Mouse (Mus musculus) c-Kit-positive CD71-positive TER-119-negative erythroid progenitor cells, embryonic 14.5 days (primary cell): Measurements from ENCODE around the gene Chmp2a.
A peak's percentile ranks its signal among the peaks of the same experiment; 100 is the strongest.
"Not testable (repeated sequence)": the region's sequence is repeated elsewhere in the genome, so short reads cannot be mapped to it uniquely, and the experiment has no call there.

Experiments used
- DNase-seq: peaks from one replicate; pipeline ENCODE4 v3.0.0-alpha.2; 2013; ENCODE audit warnings: low read depth

The Chmp2a gene

DNA sequence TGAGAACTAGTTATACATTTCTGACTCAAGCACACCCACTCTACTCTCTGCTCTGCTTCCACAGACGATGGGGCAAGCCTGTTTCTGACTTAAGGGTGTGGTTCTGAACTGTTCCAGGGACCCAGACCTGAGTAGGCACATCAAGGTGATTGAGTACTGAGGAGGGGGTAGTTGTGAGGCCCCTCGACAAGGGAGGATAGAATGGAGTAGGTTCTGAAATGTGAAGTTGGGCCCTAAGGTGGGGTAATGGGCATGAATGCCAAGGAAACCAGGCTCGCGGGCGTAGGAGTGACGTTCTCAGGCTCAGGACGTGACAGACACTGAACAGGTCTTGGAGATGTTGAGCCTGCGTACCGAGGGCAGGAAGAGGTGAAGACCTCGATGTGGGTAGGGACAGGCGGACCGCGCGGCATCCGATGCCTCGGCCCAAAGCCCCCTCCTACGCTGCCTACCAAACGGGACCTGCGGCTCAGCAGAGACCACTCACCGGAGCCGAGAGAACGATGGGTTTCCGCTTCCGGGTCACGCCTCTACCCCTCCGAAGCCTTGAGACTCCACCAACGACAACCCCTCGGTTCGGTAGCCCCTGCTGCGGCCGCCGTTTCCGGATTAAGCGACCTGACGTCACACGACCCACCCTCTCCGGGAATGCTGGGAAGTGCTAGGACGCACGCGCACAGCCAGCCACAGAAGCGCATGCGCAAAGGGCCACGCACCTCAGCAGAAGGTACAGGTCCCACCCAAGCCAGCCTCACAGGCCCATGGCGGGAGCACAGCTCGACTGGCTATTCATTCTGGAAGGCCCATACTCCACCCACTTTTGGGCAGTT is at the start of gene Chmp2a:
Gene Chmp2a, minus strand, starts transcription at position 660 of the 830 bp plus-strand sequence.
- peak; percentile 94 for DNase-seq

DNA sequence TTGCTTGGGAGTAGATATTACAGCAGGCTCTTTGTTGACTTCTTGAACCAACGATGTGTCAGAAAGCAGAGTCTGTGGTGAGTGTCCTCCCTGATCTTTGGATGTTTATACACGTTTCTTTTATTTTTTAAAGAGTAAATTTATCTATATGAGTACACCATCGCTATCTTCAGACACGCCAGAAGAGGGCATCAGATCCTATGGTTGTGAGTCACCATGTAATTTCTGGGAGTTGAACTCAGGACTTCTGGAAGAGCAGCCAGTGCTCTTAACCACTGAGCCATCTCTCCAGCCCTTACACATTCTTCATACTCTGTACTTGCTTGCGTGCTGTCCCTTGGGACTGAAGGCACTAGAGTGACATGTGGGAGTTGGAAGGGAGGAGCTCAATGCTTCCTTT is 37.7 kb upstream of the Chmp2a start:
- DNase-seq: no peak

DNA sequence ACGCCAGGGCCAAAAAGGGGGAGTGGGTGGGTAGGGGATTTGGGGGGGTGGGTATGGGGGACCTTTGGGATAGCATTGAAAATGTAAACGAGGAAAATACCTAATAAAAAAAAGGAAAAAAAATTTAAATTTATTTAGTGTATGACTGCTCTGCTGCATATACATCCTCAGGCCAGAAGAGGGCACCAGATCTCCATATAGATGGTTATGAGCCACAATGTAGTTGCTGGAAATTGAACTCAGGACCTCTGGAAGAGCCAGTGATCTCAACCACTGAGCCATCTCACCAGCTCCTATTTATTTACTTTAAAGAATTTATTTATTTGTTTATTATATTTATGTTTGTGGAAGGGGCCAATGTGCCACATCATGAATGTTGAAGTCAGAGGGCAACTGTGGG is 28.8 kb upstream of the Chmp2a start:
- DNase-seq: not testable (repeated sequence)

DNA sequence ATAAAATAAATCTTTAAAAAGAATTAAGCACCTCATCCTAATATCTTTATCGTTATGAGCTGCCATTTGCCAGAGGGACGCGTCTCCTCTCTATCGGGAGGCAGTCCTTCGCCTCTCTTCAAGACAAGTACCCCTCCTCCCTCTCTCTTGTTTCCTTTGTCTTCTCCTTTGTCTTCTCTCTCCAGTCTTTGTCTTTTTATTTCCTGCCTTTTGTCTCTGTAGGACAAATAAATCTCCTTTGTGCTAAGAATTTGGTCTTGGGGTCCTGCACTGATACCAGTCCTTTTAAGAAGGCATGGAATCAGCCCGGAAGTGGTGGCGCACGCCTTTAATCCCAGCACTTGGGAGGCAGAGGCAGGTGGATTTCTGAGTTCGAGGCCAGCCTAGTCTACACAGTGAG is 24.9 kb upstream of the Chmp2a start:
- DNase-seq: no peak

DNA sequence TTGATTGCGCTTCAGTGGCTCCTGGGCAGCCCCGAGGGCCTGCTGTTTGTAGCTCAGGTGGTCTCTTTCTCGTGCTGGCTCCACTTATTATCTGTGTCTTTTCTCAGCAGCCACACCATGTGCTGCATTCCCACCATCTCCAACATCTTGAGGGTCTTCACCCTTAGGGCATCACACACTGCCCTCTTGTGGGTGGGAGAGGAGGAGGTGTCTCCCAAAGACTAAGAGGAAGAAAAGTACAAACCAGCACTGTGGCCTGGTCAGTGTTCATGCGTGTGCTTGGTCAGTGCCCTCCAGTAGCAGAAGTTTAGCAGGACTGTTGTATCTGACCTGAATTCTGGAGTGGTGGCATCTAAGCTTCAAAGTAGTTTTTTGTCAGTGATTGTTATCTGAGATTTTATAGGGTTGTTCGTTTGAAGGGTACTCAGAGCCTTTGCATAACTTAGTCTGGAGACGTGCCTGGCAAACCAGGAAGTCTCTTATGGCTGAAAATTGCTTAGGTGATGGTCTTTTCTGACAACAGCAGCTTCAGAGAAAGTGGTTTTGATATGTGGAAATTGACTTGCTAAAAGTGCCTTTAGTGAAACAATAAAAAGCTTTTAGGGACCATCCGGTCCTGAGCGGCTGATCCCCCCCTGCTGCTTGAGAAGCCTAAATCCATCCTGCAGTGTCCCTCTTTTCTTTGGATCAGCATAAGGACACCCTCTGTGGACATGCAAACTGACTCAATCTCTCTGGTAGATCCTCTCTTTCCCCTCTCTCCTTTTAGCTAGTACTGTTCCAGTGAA is 22.5 kb upstream of the Chmp2a start:
- DNase-seq: no peak

DNA sequence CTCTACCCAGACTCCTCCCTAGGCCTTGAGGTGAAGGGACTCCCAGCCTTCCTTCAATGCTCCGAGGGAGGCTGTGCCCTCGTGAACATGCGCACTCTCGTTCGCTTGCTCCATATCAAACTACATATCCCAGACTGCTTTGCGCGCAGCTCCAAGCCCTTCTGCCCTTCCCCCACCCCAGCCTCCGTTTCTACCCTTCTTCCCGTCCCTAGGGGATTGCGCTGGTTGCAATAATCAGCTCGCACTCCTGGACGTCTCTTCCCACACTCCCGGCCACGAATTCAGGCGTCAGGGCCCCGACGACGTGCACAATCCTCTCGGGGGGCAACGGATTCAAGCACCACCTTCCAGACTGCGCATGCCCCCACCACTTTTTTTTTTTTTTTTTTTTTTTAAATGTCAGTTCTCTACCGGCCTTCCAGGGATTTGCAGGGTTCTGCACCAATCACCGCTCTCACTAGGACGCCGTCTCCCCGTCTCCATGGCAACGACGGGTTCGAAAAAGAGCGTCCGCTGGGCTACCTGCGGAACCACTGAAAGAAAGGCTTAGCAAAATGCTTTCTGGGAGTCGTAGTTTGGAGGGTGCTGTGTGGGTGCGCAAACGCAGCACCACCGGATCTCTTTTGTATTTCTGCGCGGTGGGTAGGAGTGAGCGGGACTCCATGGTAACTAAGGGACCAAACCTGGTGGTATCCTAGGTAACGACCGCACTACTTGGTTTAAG is 19.8 kb upstream of the Chmp2a start, which contains the start of gene Mzf1:
Gene Mzf1, minus strand, starts transcription at position 478 of the 724 bp plus-strand sequence.
- peak; percentile 83 for DNase-seq

DNA sequence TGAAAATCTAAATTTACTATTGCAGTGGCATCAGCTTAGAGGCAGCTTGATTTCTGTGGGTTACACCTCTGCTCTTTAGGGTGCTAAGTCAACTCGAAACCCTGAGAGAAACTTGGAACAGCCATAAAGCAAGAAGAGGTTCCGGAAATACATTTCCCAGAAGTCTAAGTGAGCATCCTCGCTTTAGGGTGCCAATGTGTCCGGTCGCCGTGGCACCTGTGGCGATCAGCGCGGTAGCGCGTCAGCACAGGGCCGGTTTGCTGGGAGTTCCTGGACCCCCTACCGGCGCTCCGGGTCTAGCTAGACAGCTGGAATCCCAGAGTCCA is 19.3 kb upstream of the Chmp2a start:
- no peak for DNase-seq

DNA sequence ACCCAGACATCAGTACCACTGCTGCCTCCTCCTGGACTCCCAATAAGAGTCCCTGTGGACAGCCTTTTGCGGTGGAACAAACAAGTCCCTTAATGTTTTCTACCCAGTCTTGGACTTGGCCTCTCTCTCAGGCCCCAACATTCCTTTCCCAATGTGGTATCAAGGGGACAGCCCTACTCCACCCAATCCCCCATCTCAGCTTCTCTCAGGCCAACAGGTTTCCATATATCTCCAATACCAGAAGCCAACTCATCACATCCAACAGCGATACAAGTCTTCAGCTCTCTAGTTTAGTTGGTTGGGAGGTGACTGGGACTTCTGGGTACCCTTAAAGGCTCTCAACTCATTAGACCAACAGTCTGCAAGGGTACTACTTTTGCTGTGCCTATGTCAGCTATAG is 18.9 kb upstream of the Chmp2a start:
- DNase-seq: no peak

DNA sequence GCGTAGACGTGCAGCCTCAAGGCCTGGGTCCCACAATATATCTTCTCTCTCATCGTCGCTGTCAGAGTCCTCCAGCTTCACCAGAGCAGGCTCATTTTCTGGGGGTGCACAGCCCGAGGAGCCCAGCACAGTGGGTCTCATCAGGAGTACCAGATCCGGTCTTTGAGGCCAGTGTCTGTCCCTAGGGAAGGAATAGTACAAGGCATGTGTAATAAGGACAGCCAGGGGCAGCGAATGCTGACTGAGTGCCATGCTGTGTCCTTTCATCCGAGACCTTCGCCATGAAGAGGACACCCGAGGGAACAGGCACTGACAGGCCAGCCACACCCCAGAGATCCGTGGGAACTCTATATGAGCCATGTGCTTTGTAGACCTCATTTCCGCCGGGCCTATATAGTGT is 18.4 kb upstream of the Chmp2a start:
- no peak for DNase-seq

DNA sequence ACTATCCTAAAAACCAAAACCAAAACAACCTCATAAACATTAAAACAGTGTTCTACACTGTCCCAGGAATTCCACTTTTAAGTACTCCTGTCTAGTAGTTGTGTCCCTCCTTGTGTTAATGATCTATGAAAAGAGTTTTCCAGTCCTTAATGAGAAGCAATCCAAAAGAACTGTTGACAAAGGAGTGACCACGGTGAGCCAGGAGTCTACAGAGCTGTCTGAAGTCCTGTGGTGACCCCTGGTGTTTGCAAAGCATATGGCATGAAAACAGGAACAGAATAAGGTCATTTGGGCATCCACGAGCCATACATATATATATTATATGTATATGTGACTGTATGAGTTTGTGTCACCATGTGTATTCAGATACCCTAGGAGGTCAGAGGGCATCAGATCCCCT is 11.5 kb upstream of the Chmp2a start:
- no peak for DNase-seq

DNA sequence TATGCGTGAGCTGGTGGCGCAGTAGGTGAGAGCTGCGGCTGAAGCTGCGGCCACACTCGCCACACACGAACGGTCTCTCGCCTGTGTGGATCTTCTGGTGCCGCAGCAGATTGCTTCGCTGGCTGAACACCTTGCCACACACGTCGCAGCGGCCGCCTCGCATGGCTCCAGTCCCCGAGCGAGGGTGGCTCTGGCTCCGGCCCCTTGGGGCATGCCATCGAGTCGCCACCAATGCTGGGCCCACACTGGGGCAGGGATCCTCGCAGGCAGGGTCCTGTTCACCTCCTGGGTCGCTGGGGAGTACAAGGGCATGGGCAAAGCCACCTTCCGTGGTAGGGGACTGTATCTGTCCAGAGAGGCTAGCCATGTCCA is 9.6 kb upstream of the Chmp2a start:
- no peak for DNase-seq

DNA sequence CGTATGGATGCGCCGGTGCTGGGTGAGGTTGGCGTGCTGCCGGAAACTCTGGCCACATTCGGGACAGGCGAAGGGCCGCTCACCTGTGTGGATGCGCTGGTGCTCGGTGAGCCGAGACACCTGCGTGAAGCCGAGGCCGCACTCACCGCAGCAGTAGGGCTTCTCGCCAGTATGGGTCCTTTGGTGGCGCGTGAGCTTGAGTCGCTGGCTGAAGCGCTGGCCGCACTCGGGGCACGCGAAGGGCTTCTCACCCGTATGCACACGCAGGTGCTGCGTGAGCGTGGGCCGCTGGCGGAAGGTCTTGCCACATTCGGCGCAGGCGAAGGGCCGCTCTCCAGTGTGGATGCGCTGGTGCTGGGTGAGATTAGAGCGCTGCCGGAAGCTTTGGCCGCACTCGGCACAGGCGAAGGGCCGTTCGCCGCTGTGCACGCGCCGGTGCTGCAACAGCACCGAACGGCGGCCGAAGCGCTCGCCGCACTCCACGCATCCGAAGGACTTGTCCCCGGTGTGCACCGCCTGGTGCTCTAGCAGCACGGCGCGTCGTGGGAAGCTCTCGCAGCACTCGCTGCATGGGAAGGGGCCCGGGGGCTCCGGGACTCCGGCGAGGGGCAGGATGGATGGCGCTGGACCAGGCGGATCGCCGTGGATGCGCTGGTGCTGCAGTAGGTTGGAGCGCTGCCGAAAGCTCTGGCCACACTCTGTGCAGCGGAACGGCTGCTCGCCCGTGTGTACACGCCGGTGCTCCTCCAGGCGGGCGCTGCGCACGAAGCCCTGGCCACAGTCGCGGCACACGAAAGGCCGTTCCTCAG is 9.0 kb upstream of the Chmp2a start:
- DNase-seq: no peak

DNA sequence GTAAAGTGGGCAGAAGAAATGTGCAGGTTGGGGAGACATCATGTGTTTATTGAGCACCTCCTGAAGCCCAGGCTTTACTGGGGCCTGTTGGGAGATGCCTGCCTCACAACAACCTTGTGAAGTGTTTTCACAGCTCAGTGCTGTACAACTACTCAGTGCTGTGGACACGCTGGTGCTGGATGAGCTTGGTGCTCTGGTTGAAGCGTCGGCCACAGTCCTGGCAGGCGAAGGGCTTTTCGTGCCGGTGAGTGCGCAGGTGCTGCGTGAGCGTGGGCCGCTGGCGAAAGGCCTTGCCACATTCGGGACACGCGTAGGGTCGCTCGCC is 8.5 kb upstream of the Chmp2a start:
- DNase-seq: no peak

DNA sequence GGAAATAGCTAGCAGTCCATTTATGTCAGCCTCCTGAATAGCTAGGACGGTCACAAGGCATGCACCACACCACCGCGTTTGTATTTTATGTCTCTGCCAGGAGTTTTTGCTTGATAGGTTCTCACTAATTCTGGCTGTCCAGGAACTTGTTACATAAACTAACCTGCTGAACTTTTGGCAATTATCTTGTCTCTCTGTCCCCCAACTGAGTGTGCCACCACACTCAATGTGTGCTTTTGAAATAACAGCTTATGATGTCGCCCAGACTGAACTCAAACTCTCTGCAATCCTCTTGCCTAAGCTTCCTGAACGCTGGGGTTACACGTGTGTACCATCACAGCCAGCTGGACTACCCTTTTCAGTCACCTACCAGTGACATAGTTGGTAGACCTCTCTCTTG is 7.9 kb upstream of the Chmp2a start:
- no peak for DNase-seq

DNA sequence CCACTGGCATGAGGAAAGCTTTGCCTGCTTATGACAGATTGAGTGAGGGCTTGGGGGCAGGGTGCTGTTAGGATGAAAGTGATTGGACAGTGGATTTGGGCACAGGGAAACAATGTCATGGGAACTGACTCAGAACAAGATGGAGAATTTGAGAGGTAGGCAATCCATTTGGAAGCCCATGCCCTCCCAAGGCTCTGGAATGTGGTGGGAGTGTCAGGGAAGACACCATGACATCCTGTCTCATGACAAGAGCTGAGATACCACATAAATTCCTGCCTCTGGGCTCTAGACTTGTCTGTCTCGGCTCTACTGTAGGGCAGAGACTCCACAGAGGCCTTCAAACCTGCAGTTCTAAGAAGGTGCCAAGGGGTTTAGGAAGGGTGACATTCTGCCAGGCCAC is 6.6 kb upstream of the Chmp2a start:
- DNase-seq: no peak

DNA sequence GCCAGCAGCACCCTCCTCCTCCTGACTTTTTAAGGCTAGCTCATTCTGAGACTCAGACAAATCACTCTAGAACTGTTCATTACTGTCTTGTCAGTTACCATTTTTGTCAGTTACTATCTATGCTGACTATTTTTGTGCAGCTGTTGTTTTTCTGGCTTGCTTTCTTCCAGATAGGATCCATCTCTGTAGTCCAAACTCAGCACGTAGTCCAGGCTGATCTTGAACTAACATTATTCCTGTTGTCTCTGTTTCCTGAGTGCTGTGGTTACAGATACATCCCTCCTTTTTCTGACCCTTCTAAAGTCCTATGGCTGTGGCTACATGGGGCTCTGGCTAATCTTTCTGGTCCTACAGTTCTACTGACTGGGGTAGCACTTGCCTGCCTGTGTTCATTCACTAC is 4.6 kb upstream of the Chmp2a start:
- no peak for DNase-seq

DNA sequence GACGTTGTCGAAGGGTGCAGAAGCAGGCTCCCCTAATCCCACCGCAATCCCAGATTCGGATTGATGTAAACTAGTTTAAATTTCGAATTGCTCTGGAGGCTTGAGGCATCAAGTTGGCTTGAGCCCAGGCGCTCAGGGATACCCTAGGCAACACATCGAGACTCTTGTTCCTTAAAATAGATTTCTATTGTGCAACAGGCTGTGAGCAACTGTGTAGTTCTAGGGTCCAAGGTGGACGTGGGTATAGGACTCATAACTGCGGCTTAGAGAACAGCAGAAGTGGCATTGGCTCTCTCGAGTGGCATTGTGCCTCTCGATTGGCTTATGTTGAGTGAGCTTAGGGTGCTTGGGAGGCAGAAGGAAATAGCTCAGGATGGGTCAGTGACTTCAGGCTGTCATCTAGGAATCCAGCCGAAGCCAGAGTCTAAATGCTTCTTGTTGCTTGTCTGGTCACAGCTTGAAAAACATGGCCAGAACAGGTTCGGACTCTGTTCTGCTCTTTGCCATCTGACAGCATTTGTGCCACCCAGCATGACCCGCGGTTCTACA is 4.1 kb upstream of the Chmp2a start:
- no peak for DNase-seq

DNA sequence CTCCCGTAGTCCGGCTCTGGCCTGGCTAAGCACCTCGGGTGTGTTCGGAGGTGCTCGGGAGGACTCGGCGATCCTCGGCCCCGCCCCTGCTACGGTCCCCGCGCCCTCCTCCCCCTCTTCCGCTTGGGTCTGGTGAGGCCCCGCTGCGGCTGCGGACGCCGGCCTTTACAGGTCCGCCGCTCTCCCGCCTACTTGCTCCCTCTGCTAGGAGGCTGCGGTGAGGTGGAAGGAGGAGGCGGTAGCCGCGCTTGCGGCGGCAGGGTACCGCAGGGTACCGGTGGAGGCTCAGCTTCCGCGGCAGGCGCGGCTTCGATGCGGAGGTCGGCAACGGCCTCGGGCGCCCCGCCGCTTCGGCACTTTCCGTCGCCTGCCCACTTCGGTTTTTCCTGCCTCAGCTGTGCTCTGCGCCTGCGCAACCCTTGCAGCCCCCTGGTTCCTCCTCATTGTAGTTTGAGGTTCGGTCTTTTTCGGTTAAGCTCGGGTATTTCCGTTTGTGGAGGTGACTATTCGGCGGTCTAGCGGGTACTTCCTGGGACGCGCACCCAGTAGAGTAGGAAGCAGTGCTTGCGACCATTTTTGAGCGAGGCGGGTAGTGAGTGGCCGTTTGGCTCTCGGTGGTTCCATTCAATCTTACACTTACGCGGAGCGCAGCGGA is 3.4 kb upstream of the Chmp2a start, which contains the start of gene Ube2m:
Gene Ube2m, minus strand, starts transcription at position 375 of the 655 bp plus-strand sequence.
- peak; percentile 98 for DNase-seq

DNA sequence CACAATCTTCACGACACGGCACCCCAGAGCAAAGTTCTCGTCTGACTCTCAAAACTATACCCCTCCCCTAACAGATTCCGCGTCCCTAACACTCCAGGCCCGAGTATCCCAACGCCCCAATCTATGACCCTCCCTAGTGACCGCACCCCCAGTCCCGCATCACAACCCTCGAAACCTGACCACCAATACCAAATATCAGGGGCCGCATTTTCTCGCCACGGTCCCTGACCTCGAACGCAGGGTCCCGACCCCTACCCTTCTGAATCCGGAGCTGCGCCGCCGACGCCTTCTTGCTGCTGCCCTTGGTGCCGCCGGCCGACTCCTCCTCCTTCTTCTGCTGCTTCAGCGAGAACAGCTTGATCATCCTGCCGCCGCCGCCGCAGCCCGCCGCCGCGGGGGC is 2.8 kb upstream of the Chmp2a start:
- DNase-seq: no peak

DNA sequence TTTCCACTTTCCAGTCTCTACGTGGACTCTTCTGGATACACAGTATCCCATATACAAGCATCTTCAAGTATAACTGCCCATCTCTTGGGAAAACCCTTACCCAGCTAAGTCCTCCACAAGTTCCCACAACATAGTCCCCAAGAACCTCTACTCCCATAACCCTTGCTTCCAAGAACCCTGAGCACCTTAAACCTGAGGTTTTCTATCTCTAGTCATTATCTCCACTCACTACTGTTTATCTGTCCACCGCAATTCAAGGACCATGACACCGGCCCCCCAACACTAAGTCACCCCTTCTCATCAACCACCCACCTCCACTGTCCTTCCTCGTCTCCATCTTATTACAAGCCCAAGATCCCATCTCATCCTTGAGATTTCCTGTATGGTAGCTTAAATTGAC is 2.2 kb upstream of the Chmp2a start:
- no peak for DNase-seq

DNA sequence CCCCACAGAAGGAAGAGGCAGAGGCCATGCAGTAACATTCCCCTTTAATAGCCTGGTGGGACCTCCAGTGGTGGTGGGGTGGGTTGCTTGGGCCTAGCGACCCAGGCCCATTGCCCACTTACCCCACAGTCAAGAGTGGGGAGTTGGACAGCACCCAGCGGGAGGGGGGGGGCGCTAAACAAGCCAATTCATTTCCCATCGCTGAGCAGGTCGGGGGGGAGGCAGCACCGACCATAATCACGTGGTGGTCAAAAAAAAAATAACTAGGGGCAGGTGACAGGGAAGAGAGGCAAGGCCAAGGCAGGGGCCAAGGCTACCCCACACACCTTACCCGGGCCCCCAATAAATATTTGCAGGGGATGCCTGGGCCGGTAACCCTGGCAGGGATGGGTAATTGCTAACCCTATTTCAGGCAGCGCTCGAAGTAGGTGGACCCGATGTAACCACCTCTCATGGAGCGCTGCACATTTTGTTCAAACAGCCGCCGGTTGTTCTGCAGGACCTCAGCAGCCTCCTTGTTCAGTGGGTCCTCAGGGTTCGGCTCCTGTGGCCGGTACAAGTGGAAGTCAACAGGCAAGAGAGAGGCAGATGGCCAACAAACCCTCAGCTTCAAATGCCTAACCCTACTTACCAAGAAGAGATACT is 726 bp upstream of the Chmp2a start:
- no peak for DNase-seq
